Mouse (Mus musculus): Measurements from ENCODE around the gene Dact2.

Dact2 gene

DNA sequence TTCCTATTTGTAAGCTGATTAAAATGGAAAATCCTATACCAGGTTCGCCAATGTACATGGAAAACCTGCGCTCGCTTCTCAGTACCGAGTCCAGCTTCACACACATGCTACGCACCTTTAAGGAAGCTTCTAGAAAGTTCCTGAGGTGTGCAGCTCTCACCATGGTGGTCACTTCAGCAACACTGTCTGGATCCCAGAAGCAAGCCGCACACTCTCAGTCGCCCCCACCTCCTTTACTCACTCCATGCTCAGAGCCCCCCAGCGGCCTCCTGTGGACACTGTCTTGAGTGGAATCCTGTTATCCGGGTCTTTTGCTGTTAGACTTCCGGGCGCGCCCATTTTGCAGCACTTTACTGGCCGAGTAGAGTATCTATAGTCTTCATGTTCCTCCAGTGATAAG, at the start of gene Dact2:
Gene Dact2 (minus strand): TSS at position 244 of the 400 bp plus-strand sequence.
- peak; percentile 56 for DNase-seq (ENCODE audit: low spot score)

DNA sequence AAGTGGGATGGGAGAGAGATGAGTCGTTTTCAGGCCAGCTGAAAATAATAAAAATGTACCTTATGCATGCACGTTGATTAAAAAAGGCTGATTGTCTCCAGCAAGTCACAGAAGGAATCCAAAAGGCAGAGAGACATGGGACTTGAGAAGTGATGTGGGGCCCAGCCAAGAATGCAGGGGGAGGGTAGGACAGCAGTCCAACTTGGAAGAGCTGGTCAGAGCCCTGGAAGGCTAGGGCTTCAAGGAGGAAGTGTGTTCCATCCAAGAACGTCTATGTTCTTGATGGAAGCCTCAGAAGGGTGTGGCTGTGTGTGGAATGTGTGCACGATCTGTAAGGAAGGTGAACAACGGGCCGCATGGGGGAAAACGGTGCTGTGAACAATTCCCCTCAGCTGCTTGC, 48.4 kb upstream of the Dact2 start:
- DNase-seq (ENCODE audit: low spot score): no peak

DNA sequence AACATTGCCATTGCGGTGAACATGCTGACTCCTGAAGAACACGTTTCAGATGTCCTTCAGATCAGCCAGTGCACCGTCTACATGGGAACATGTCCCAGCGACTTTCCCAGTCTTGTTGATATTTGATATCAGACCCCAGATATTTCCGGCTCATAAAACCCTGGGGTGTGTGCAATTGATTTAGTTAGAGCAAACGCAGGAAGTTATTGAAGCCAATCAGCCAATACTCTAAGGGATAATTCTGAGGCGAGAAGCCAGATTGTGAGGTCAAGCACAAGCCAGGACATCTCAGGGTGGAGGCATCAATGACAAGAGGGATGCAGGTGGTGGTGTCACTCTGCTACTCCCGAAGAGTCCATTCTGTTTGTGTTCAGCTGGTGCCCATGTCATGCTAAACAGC, 46.3 kb upstream of the Dact2 start:
- DNase-seq (ENCODE audit: low spot score): no peak

DNA sequence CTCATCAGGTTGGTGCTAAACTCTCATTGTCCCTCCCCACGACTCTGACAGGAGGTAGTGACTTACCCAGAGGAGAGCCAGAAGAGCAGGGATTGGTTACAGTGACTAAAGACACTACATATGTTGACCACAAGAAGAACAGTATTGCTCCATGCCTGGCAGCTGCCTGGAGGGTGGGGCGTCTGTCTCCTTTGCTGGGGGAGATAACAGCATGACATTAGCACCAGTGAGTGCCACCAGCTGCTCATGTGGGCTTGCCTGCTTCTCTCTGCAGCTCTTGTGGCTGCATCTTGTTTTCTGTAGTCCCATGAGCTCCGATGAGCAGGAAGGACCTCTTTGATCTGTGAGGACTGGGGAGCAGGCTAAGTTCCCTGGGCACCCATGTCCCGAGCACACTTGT, 45.5 kb upstream of the Dact2 start:
- no peak for DNase-seq (ENCODE audit: low spot score)

DNA sequence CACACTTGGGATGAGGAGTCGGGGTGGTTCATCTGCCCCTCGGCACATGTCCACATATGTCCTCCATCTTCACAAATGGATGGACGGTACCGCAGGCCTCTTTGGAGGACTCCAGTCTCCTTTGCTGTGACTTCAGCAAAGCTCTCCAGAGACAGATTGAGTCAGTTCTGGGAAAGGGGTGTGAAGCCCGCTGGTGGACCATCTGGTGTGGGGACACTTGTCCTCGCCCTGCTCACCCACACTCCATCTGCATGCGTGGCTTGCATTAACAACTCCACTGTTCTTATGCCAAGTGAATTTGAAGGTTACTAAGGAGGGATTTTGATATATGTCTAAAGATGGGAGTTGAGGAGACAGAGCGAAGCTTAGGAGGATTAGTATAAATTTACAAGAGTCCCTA, 43.8 kb upstream of the Dact2 start:
- DNase-seq (ENCODE audit: low spot score): no peak

DNA sequence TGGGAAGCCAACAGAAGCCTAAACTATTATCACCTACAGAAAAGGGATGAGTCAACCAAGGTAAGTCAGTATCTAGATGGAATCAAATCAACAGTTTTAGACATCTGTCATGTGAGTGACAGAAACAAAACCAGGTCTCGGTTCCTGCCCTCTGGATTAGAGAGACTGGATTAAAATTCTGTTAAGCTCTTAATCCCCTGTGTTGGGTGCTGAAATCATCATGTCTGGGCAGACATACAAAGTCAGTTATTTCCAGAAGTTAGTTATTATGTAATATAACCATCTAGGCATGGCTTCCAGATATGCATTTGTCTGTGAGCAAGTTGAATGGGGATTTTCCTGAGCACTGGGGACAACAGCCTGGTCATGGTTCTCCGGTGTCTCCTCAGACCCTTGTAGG, 42.2 kb upstream of the Dact2 start:
- no peak for DNase-seq (ENCODE audit: low spot score)

DNA sequence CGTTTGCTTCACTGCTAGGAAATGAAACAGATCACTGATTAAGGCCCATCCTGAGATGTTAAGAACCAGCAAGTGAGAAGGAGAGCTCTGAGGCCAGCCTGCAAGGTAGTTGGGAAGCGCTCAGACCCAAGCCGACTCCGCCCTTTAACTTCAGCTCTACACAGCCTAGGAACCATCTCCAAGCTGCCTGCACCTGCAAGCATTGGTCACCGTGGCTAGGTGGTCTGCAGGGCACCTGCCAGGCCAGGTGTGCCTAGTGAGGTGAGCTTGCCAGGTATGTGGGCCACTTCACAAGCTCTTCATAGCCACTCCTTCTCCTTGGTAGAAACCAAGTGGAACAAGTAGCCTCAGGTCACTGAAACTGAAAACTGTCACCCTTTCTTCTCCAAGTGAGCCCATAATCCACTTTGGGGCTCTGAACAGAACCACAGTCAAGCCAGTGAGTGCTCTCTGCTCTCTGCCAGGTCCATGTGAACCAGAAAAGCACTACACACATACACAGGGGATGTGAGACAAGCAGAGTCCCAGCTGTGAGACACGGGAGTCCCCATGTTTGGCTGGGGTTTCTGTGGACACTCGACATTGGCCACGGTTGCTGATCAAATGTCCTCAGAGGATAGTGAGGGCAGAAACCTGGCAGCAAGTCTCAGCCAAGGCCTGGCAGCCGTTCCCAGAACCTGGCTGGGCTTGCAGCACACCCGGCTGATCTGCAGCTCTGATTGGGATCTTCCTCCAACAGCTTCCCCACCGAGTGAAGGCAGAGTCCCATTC, 40.3 kb upstream of the Dact2 start:
- DNase-seq (ENCODE audit: low spot score): no peak

DNA sequence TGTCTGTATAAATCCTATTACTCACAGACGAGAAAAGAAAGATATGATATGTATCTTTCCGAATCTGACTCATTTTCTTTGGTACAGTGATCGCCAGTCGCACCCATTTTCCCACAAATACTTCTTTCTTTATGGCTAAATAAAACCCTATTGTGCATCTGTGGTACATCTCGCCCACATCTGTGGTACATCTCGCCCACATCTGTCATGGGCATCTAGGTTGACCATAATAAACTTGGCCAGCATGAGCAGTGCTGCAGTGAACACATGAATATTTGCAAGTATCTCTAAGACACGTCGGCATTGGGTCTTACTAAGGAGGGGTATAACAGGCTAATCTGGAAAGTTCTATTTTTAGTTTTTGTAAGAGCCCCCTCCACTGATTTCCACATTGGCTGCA, 38.5 kb upstream of the Dact2 start:
- no peak for DNase-seq (ENCODE audit: low spot score)

DNA sequence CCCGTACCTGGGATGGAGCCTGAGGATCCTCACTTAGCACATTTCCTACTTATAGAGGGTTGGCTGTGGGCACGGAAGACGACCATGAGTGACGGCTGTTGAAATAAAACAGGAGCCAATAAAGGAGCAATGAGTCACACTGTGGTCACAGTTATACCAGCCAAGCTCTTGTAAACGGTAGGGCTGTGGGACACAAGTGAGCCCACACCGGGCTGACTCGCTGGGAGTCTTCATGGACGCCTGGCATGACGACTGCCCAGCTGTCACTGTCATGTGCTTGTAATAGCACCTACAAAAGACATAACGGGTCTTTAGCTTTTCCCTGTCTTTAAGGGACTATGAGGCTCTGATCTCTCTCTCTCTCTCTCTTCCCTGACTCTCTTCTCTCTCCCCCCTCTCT, 35.9 kb upstream of the Dact2 start:
- DNase-seq (ENCODE audit: low spot score): no peak

DNA sequence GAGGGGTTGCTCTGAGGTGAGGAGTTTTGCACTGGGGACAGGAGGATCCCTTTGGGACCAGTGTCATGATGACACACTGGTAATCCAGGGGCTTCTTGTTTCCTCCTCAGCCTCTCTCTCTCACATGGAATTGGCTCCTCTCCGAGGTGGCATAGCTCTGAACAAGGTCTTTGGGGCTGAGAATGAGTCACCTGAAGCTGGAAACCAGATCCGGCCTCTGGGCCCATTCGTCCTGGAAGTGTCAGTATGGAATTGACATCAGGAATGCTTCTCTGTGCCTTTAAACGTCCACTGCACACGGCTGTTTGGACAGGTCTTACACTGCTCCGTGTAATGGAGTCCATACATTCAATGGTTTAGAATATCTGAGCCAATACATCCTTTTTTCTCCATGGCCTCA, 33.0 kb upstream of the Dact2 start:
- no peak for DNase-seq (ENCODE audit: low spot score)

DNA sequence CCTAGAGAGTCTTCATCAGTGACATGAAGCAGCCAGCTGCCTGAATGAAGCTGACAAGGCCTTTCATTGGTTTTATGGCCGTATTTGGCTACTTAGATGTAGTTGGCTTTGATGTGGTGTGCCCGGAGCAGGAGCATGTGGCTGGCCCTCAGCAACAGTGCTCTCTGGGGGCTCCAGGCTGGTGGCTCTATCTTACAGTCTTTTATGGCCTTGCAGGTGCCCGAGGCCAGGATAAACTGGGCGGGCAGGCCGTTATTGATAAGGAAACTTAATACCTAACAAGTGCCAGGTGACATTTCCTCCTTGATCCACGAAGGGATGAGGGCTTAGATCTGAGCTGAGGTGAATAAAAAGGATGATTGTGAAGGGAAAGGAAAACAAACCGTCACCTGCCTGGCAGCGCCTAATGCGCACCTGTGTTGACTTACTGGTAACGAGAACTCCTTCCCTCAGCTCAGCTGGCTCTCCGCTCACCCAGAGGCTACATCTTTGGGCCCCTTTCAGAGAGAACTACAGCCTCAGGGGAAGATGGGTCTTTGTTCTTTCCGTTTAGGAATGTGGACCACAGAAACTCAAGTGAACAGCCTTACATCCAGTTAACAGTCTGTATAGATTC, 30.8 kb upstream of the Dact2 start:
- no peak for DNase-seq (ENCODE audit: low spot score)

DNA sequence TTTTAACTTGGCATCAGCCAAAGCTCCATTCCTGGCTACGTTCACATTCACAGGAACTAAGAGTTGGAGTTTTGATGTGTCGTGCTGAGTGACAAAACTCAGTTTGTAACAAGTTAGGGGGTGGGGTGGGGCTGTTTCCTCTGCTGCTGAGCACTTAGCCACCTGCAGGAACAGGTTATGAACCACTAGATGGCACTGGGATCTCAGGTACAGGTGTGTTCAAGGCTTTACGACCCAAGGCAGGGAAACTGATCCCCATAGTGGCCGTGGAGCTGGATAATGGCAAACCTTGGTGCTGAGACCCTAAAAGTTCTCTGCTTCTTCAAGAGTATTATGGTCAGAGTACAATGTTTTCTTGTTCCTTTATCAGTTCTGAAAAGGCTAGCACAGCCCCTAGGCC, 29.6 kb upstream of the Dact2 start:
- no peak for DNase-seq (ENCODE audit: low spot score)

DNA sequence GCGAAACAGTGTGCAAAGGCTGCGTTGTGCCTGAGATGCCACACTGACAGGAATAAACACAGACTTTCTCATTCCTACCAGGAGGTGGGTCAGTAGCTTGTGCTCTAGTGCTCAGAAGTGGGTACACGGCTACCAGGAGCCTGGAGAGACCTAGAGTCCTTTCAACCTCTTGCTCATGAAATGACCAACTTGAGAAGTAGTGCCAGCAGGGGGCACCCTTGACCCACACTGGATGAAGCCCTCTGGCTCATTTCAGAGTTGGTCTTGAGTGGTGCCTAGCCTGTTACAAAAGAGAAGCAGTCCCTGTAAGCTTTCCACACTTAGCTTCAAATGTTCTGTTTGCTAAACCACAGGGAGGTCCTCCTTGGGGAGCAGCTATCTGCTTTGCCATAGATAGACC, 28.5 kb upstream of the Dact2 start:
- peak; percentile 93 for DNase-seq (ENCODE audit: low spot score)

DNA sequence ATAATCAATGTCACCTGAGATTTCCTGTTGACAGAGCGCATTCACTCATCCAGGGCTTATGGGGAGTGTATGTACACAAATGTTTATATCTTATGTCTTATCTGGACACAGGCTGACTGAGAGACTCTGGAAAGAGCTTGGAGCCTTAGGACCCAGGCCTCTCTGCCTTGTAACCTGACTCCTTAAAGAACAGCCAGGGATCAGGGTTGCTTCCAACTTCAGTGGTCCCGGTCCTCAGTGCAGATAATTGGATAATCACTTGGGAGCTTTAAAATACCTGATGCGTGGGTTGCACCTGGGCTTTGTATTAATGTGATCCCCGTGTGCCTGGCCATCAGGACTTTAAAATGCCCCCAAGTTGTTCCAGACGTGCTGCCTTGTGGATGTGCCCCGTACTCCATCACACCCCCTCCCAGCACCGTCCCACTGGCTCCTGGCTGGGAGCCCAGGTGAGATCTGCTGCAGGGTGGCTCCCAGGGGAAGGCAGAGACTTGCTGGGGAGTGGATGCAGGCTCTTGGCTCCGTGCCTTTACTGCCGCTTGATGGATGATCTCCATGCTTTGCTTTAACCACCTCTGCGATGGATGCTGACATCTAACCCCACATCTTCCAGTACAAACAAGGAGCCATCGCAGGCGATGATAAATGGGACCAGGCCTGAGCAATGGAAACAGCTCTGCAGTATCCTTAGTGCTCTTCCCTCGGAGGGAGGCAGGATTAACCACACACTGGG, 26.8 kb upstream of the Dact2 start:
- DNase-seq (ENCODE audit: low spot score): peak; percentile 57

DNA sequence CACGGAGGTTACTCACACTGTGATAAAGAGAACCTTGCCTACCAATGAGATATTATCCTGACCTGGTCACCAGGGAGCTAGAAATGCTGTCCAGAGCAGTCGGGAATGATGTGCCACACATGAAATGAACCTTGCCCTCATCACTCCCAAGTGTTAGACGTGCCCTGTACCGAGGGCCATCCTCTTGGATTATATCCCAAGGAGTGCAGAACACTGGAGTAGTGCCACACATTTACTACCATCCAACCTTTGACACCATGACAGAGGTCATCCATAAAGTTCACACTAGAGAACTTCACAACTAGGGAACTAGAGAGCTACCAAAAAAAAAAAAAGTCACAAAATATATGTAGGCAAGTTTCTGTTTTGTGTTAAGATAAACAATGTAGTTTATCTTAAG, 24.3 kb upstream of the Dact2 start:
- DNase-seq (ENCODE audit: low spot score): no peak

DNA sequence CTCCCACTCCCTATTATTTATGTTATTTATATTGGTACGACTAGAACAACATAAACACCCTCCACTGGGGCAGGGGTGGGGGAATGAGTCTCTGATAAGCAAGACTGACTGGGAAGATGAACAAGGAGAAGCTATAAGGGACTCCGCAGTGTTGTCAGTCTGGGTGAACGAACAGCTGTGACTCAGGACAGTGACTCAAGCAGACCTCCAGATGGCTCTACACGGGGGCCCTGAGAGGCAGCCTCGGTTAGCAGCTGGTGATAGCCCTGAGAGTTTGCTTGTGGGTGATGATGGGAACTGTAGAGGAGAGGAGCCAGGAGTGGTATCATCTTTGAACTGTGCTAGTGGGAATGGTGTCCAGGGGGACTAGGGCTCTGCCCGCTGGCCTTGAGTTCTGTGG, 23.5 kb upstream of the Dact2 start:
- DNase-seq (ENCODE audit: low spot score): no peak

DNA sequence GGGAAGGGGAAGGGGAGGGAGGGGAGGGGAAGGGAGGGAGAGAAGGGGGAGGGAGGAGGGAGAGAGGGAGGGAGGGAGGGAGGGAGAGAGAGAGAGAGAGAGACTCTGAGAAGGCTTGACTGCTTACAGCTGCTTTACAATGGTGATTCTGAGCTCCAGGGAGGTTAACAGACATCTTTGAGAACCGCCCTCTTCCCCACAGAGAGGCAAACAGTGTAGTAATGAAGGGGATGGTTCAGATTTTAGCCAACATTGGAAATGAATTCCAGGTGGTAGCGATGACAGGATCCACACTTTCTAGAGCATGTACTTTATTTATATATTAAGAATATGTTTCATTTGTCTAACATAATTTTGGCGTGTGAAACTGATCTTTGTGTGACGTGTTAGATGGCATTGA, 22.7 kb upstream of the Dact2 start:
- no peak for DNase-seq (ENCODE audit: low spot score)

DNA sequence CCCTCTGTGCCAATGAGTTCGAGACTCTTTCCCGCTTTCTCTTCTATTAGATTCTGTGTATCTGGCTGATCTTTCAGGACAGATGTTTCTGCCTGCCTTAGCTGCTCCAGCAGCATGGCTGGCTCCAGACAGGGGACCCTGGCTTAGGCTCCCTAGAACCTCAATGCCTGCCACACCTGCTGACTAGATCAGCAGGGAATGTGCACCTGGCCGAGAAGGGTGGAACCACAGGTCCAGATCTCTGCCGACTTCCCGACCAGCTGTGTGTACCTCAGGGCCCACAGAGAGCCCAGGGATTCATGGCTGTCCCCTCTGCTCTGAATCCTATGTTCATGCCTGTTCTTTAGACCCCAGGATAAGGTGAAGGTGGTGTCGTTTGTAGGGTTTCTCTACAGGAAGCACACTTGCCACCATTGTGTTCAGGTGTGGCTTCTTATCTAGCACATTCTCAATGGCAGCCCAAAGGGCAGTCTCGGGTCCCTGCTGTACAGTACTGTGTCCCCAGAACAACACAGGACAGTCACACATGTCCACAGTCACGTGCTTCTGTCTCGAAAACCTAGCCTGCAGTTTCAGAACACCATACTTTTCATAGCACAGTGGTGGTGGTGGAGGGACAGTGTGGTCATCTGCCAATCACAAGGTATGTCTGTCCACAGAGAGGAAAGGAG, 22.0 kb upstream of the Dact2 start:
- DNase-seq (ENCODE audit: low spot score): no peak

DNA sequence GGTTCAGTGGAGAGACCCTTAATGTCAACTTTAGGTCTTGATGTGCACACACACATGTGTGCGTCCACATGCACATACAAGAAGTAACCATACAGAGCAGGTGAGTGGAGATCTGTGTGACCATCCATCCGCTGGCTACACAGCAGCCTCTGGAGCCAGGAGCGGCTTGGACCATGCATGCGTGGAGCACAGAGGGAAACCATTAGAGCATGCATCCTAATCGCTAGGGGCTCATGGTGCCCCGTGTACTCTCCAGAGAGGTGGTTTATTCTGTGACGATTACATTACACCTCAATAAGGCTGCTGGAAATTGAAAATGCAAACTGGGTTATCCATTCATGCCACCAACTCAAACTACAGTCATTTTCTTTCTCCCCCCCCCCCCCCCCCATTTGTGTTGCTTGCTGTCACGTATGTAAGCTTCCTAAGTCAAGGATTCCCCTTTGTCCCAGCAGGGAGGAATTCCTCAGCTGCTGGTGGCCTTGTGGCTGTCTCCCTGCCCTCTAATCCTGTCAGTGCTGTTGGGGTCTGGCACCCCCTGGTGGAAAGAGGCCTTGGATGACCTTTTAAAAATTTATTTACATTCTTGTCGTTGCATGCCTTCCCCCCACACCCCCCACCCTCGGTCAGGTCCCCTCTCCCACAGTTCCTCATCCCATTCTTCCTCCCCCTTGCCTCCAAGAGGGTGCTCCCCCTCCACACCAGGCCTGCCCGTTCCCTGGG, 17.9 kb upstream of the Dact2 start:
- peak; percentile 65 for DNase-seq (ENCODE audit: low spot score)

DNA sequence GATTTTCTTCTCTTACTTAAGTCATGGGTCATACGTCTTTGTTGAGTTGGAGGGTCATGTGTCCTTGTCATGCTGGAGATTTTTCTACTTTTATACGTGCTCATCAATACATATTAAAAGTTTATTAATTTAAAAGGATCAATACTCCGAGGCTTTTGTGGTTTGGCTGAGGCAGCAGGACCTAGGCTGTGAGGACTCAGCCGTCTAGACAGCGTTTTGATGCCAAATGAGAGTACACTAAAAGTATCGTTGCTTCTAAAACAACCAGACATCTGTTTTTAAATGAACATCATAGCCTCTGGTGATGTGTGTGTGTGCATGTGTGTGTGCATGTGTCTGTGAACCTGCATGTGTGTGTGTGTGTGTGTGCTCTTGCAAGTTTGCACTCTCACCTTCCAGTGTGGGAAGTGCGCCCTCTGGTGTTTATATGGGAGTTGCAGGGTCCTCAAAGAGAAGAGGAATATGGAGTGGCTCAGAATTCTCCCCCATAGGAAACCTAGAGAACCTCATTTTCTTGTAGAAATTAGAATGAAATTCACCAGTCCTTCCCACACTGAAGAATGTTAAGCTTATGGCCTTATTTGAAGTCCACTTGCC, 16.6 kb upstream of the Dact2 start:
- peak; percentile 88 for DNase-seq (ENCODE audit: low spot score)

DNA sequence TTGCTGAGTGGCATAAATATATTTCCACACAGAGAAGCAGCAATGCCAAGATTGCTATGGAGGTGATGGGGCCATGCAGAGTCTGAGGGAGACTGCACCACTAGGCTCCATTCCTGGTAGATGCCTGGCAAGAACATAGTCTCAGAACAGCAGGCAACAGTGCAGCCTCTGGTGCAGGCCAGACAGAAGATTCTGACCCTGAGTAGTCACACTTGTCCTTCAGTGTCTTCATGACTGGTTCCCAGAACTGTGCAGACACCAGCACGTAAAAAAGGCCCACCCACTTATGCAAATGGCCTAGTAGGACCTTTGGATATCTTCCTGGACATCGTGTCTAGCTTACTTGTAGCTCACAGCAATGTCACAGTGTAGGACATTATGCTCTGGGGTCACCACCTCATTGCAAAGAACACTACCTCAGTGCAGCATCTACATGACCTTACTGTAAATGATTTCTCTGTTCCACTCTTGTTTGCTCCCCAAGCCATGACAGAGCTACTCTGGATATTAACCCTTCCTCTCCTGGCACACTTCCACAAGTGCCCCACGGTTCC, 9.9 kb upstream of the Dact2 start:
- DNase-seq (ENCODE audit: low spot score): no peak
